Mouse (Mus musculus) urinary bladder, postnatal 10 days (tissue): ENCODE data around the gene Vmn1r148.
"Not testable (repeated sequence)": the region's sequence is repeated elsewhere in the genome, so short reads cannot be mapped to it uniquely, and the experiment has no call there.

Source experiments
- DNase-seq: peaks from one replicate; pipeline ENCODE4 v3.0.0; 2022; ENCODE audit warnings: low spot score

Gene Vmn1r148

DNA sequence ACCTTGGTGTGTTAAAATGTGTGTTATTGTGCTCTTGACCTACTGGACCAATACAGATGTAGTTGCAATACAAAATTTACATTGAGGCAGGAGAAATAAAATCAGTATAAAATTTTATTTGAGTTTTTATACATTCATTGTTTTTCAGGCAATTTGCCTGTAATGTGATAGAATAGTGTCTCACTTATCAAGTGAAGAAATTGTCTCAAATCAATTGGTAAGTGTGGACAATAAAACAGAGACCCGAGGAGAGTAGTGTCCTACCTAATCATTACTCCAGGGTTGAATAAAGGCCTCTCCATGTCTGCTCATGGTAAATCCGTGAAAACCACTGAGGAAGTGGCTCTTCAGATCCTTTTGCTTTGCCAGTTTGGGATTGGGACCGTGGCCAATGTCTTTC is at the start of gene Vmn1r148:
Gene Vmn1r148 (plus strand): TSS at position 301 of the 400 bp plus-strand sequence.
- not testable (repeated sequence) for DNase-seq

DNA sequence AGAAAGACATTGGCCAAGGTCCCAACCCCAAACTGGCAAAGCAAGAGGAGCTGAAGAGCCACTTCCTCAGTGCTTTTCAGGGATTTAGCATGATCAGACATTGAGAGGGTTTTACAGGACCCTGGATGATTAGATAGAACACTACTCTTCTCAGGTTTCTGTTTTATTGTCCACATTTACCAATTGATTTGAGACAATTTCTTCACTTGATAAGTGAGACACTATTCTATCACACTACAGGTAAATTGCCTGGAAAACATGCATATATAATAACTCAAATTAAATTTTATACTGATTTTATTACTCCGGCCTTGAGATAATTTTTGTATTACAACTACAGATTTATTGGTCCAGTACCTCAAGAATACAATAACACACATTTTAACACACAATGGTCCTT is 42.4 kb upstream of the Vmn1r148 start, which contains the start of gene Gm8660:
Gene Gm8660 (minus strand): TSS at position 101 of the 400 bp plus-strand sequence.
- not testable (repeated sequence) for DNase-seq

DNA sequence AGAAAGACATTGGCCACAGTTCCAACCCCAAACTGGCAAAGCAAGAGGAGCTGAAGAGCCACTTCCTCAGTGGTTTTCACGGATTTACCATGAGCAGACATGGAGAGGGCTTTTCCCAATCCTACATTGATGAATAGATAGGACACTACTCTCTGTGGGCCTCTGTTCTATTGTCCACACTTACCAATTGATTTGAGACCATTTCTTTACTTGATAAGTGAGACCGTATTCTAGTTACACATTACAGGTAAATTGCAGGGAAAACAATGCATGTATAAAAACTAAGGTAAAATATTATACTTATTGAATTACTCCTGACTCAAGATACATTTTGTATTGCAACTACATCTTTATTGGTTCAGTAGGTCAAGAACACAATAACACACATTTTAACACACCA is 24.7 kb downstream of the Vmn1r148 start, which contains the start of gene Vmn1r149:
Gene Vmn1r149 (minus strand): TSS at position 101 of the 400 bp plus-strand sequence.
- not testable (repeated sequence) for DNase-seq

DNA sequence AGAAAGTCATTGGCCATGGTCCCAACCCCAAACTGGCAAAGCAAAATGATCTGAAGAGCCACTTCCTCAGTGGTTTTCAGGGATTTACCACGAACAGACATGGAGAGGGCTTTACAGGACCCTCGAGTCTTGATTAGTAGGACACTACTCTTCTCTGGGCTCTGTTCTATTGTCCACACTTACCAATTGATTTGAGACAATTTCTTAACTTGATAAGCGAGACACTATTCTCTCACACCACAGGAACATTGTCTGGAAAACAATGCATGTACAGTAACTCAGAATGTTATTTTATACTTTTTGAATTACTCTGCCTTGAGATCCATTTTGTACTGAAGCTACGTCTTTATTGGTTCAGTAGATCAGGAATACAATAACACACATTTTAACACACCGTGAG is 50.6 kb downstream of the Vmn1r148 start, which contains the start of gene Gm10665:
Gene Gm10665 (minus strand): TSS at position 101 of the 400 bp plus-strand sequence.
- DNase-seq, result not testable (repeated sequence)
